Mouse (Mus musculus): Measurements from ENCODE around the gene Pla2r1.

The Pla2r1 gene

DNA sequence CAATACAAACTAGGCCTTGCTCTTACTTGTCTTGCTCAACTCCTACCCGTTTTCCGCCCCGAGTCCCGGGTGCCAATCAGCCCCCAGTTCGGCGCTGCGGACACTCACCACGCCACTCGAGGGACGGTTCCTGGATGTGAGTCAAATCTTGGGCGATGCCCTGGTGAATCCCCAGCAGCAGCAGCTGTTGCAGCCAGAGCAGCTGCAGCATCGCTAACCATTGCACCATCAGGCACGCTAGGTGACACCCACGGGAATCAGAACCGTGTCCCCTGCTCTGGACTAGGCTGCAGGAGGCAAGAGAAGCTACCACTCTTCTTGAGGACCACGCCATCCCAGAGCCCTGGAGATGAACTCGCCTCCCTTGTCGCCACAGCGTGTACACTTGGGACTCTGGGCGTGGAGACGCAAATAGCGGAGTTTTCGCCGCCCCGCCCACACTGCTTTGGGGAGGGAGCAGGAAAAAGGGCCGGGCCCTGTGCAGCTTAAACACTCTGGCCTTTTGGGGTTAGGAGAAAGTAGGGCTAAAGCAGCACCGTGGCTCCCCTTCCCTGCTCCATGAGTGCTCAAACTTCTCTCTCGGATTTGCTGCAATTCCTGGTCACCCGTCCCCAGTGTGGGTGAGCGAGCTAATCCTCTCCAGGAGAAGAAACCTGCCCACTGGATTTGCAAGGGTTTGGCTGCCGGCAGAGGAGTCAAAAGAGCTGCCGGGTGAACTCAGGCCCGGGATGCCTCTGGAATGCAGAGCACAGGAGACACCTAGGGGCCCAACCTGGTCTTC lies at the start of gene Pla2r1:
Pla2r1 (minus strand) TSS at position 407 of the 781 bp plus-strand sequence.
- DNase-seq (ENCODE audit: low spot score in 2 of 2), result peak; percentile 46 to 59

DNA sequence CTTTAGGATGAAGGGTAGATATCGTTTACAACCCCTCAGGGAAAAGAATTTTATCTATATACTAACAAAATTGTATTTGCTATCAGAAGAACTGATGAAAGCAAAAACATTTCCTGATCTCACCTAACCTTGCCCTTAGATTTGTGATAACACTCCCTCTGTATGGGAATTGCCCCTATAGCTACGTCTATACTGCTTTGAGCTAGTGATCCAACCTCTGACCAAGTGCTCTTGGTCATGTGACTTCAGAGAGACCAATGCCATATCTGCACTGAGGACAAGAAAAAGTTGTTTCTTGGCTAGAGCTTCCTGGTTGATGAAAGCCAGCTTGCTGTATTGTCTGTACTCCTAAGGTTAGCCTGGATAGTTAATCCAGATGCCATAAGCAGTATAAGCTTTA lies 48.2 kb upstream of the Pla2r1 start:
- DNase-seq (ENCODE audit: low spot score in 2 of 2), result no peak

GRCm38 (mm10) chr2:60600863-60601262 lies 47.8 kb upstream of the Pla2r1 start:
- DNase-seq (ENCODE audit: low spot score in 2 of 2), result no peak

GRCm38 (mm10) chr2:60583416-60583815 lies 30.3 kb upstream of the Pla2r1 start:
- no peak for DNase-seq (ENCODE audit: low spot score in 2 of 2)

DNA sequence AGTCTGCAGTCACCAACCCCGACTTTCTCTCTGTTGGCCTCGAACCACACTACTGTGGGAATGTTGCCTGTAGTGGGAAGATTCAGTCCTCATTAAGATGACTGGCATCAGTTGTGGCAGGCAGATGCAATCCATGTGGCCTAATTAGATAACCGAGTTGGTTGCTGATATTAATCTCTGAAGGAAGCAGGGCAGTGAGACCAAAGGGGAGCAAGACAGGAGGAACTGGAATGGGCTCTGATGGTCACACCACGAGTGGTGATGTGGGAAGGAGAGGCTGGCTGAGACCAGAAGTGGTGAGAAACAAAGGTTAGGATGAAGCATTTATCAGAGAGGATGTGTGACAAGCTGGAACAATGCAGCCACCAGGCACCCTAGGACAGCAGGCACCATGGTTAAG lies 1.5 kb upstream of the Pla2r1 start:
- DNase-seq (ENCODE audit: low spot score in 2 of 2), result no peak

- DNase-seq (ENCODE audit: low spot score in 2 of 2), result peak in 1 of 2 experiments; percentile 3
These were observed 769 bp downstream of the Pla2r1 start for GRCm38 (mm10) chr2:60552177-60552901.

DNA sequence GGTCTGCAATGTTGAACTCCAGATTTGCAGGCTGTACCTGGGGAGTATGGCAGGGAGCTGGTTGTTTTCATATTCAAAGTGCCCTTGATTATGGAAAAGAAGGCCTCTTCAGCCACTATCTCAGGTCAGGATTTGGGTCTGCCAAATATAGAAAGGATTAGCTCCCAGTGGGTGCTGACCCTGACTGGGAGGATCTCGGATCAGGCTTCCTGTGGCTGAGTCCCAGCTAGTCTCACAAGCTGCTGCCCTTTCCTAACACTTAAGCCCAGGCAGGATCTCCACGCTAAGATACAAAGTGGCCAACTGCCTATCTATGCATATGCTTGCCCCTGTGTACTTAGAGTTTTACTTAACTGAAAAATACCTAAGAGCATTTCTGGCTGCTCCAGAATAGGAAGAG lies 1.4 kb downstream of the Pla2r1 start:
- DNase-seq (ENCODE audit: low spot score in 2 of 2), result peak in 1 of 2 experiments; percentile 3

GRCm38 (mm10) chr2:60550521-60550920 lies 2.6 kb downstream of the Pla2r1 start:
- DNase-seq (ENCODE audit: low spot score in 2 of 2), result no peak

- DNase-seq (ENCODE audit: low spot score in 2 of 2), result no peak
These were observed 3.3 kb downstream of the Pla2r1 start for GRCm38 (mm10) chr2:60549851-60550250.

DNA sequence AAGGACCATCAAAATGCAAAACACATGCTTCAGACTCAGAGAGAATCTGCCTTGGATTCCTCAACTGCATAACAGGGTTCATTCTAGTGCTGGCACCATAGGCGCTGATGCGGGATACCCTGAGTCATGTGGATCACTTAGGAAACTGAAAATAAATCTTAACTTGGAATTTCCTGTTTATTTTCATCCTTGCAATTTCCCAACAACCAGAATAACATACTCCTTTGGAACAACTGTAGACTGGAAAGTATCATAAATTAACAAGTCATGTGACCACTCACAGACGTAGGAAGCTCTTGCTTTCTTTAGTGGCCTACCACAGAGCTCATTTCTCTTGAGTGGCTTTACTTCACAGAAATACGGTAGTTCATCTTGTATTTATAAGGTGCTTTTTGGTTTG lies 7.0 kb downstream of the Pla2r1 start:
- no peak for DNase-seq (ENCODE audit: low spot score in 2 of 2)

DNA sequence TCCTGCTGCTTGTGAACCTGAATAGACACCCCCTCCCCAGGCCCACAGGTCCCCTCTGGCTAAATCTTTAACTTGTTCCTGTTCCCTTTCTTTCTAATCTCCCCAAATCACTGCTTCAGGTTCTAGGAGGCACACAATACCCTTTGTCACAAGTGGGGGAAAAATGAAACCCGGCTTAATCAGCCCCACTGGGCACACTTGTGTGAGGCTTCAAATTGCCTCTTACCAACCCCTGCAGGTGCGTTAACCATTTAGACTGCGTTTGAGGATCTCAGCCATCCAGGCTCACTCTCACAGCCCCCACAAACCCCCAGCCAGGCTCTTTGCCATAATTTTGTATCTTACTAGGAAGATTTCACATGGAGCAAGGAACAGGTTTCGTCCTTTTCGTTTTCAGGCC lies 9.1 kb downstream of the Pla2r1 start:
- DNase-seq (ENCODE audit: low spot score in 2 of 2), result no peak

DNA sequence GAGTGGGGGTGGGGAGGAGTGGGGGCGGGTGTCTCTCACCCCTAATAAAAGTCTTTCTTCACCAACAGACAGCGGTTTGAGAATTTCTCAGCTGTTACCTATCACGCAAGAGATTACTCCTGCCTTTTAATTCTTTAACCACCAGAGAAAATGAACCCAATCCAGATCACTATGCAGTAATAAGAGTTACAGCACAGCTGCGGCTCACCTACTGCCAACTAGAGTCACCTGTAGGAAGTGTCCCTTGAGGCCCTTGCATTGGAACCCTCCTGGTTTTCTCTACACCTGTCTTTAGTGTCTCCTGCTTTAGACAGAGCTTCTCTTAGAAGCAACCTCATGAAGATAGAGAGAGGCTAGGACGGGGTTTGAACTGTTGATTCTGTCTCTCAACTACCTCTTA lies 11.4 kb downstream of the Pla2r1 start:
- DNase-seq (ENCODE audit: low spot score in 2 of 2), result no peak

DNA sequence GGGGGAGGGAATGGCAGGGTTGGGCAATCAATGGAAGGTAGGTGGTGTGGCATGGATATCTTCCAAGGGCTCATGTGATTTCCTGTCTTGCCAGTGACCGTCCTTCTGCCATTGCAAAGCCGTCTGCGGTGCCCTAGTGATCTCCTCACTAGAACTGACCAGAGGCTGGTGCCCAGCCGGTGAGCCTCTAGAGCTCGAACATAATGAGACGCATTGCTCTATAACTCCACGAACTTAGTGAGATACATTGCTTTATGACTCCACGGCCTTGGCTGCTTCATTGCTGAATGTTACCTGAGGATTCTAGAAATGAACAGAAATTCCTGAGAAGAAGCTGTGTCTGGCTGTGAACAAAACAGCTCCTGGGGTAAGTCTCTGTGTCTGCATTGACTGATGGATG lies 12.8 kb downstream of the Pla2r1 start:
- DNase-seq (ENCODE audit: low spot score in 2 of 2), result no peak

- no peak for DNase-seq (ENCODE audit: low spot score in 2 of 2)
These were observed 14.4 kb downstream of the Pla2r1 start for GRCm38 (mm10) chr2:60538710-60539109.

DNA sequence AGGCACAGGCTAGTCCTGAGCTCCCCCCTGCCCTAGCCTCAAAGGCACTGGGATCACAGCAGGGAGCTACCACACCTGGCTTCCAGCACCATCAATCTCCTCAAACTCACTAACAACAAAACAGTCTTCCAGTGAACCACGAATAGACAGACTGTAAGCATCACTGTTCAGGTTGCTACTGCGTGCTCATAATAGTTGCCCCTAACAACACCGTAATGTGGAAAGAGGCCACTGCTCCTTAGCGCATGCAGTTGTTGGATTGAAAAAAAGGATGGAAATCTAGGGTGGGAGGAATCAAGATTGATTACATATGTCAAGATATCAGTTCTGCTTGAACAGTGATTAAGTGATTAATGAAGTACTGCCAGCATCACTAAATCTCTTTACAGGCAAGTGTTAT lies 14.8 kb downstream of the Pla2r1 start:
- no peak for DNase-seq (ENCODE audit: low spot score in 2 of 2)

GRCm38 (mm10) chr2:60534755-60535154 lies 18.4 kb downstream of the Pla2r1 start:
- DNase-seq (ENCODE audit: low spot score in 2 of 2), result no peak

DNA sequence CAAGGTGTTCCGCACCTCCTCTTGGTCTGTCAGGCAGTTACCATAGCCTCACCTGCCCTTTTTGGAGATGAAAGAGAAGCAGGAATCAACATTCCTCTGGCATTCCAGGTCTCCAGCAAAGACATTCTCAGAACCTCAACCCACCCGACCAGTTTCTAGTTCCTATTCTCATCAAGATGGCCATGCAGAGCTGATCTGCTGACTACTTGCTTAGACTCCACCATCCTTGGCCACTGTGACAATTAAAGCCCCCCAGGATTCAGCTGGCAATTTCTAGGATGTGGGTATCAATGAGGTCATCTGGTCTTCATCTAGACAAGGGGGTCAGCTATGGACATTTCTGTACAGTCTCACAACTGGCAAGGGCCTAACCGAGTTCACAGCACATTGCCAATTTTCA lies 20.1 kb downstream of the Pla2r1 start:
- no peak for DNase-seq (ENCODE audit: low spot score in 2 of 2)

DNA sequence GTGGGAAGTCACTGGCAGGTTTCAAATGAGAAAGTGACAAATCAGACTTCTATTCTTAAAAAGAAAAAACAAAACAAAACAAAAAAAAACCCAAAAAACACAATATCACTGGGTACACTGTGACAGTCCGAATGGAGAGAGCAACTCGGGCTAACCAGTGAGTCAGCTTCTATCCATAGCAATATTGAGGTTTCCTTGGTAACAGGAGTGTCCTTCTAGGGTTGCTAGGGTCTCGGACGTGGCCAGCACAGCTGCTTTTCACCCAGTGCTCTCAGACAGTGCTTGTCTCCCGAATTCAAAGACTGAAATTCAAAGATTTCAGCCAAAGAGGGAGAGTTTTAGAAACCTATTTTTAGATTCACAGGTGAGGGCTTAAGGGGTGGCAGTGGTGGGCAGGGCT lies 20.6 kb downstream of the Pla2r1 start:
- no peak for DNase-seq (ENCODE audit: low spot score in 2 of 2)

GRCm38 (mm10) chr2:60515817-60516216 lies 37.3 kb downstream of the Pla2r1 start:
- peak in 1 of 2 experiments; percentile 3 for DNase-seq (ENCODE audit: low spot score in 2 of 2)

DNA sequence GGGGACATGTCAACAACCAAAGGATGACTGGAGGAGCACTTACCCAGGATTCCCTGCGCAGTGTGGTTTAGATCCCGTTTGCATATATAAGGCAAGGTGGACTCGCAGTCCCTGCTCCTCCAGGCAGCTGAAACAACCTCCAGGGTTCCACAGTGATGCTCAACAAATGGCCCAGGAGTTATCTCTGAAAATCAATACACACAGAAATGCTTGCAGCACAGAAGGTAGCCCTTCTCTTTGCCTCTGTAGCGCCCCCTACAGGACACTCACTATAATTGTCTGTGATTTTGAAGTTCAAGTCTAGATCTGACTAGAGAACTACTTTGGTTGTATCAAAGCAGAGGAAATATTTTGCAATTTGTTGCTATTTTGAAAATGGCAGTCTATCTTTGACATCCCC lies 38.2 kb downstream of the Pla2r1 start:
- no peak for DNase-seq (ENCODE audit: low spot score in 2 of 2)

DNA sequence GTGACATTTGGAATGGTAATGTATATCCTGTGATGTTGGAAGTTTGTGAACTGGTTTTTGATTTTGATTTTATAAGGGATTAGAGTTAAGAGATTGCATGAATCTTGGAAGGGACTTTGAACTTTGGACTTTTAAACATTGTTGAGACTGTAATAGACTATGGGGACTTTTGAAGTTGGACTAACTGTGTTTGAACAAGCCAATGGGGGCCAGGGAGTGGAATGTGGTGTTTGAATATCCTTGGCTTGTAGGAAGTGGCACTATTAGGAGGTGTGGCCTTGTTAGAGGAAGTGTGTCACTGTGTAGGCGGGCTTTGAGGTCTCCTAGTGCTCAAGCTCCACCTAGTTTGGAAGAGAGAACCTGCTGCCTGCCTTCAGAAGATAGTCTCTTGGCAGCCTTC lies 42.4 kb downstream of the Pla2r1 start:
- no peak for DNase-seq (ENCODE audit: low spot score in 2 of 2)

- DNase-seq (ENCODE audit: low spot score in 2 of 2), result no peak
These were observed 48.0 kb downstream of the Pla2r1 start for GRCm38 (mm10) chr2:60505145-60505544.

GRCm38 (mm10) chr2:60504718-60505117 lies 48.4 kb downstream of the Pla2r1 start:
- DNase-seq (ENCODE audit: low spot score in 2 of 2), result no peak
